In genomic region chr15:97742600-97742999, GRCm38 (mm10) we compare ENCODE assay signal across 15 mouse cellular contexts. TPM values are rescaled to one million over a fixed set of nuclear protein-coding genes. Genes with fewer than 3 reads are reported as not detected.
DNase-seq lines count a peak whose midpoint lies in the region; ATAC-seq and TF ChIP-seq lines count a peak whose summit lies in the region.
"Had no signal": no experiment of that assay in that cellular context is flagged by ENCODE, and none has a peak within 500 bp of the region (broad histone marks: within the 10 kb centered on the region; RNA-seq: fewer than 3 reads in every experiment).

No protein-coding gene starts in this region.

- TF ChIP-seq RAD21 in CH12.LX (IDR thresholded peaks at IDR 0.05; ENCODE audit: low read depth, low read length) = no peak

- H3K4me1 ChIP-seq in forebrain, embryonic 10.5 days = peaks cover 14% of the 10 kb centered on the region
- H3K4me1 ChIP-seq in forebrain, embryonic 11.5 days (replicated peaks; ENCODE audit: control insufficient read depth, insufficient read depth, low read length) = no peaks in the 10 kb centered on the region
- H3K4me1 ChIP-seq in heart, embryonic 15.5 days (replicated peaks) = peaks cover 43% of the 10 kb centered on the region
- peaks cover 29% of the 10 kb centered on the region for H3K4me1 ChIP-seq in midbrain, embryonic 10.5 days
- no peaks in the 10 kb centered on the region for H3K4me1 ChIP-seq in midbrain, postnatal 0 days (ENCODE audit: insufficient read depth, low read length)
- peaks cover 47 to 64% of the 10 kb centered on the region in 2 experiments for H3K4me1 ChIP-seq in CH12.LX (ENCODE audit: control insufficient read depth in 1 of 2, insufficient read depth in 2 of 2)
- H3K4me1 ChIP-seq in limb, embryonic 10.5 days = peaks cover 16% of the 10 kb centered on the region

- in situ Hi-C loops in CH12.LX (cut with MboI; ENCODE audit: low pct_ligation_motif_present, low pct_unique_long_range_greater_than_20kb, low sequenced_read_pairs) = no loop called here

- WGBS in forebrain, embryonic 10.5 days = 58% methylated on average over 4 of the region's 4 CpGs
- whole genome bisulfite sequencing in forebrain, embryonic 11.5 days = 57% methylated on average over 4 of the region's 4 CpGs
- 50% methylated on average over 4 of the region's 4 CpGs for WGBS in heart, embryonic 15.5 days
- 66% methylated on average over 4 of the region's 4 CpGs for WGBS in midbrain, embryonic 10.5 days
- WGBS in midbrain, postnatal 0 days = 34% methylated on average over 4 of the region's 4 CpGs
- 67% methylated on average over 4 of the region's 4 CpGs for WGBS in limb, embryonic 10.5 days

- H3K27me3 ChIP-seq in forebrain, embryonic 10.5 days (ENCODE audit: poor library complexity, severe bottlenecking) = no peaks in the 10 kb centered on the region
- H3K27me3 ChIP-seq in forebrain, embryonic 11.5 days (ENCODE audit: control insufficient read depth, insufficient read depth, low read length) = no peaks in the 10 kb centered on the region
- no peaks in the 10 kb centered on the region for H3K27me3 ChIP-seq in heart, embryonic 15.5 days
- no peaks in the 10 kb centered on the region for H3K27me3 ChIP-seq in midbrain, embryonic 10.5 days (ENCODE audit: low read depth, poor library complexity, severe bottlenecking)
- 0 out of 2 replicates have a peak, but pooled peaks cover 4% of the 10 kb centered on the region for H3K27me3 ChIP-seq in midbrain, postnatal 0 days (ENCODE audit: insufficient read depth, low read length)
- H3K27me3 ChIP-seq in CH12.LX (replicated peaks) = no peaks in the 10 kb centered on the region
- H3K27me3 ChIP-seq in limb, embryonic 10.5 days (ENCODE audit: low read depth, poor library complexity, severe bottlenecking) = no peaks in the 10 kb centered on the region
- H3K27me3 ChIP-seq: intestine, embryonic 15.5 days had no signal

- no peak overlapping the region for H3K9ac ChIP-seq in forebrain, embryonic 11.5 days (ENCODE audit: low read length)
- H3K9ac ChIP-seq in heart, embryonic 15.5 days = no peak overlapping the region
- H3K9ac ChIP-seq in midbrain, postnatal 0 days (replicated peaks; ENCODE audit: low read length, poor library complexity, severe bottlenecking) = no peak overlapping the region
- peak overlapping the region; percentile 57 for H3K9ac ChIP-seq in CH12.LX (ENCODE audit: insufficient read depth, low read depth)
- H3K9ac ChIP-seq: intestine, embryonic 15.5 days; lung, embryonic 14.5 days; midbrain, embryonic 12.5 days had no signal

- H3K27ac ChIP-seq in forebrain, embryonic 10.5 days = 0 out of 2 replicates have a peak overlapping the region, but pooled peaks have one; percentile 21
- H3K27ac ChIP-seq in forebrain, embryonic 11.5 days (ENCODE audit: low read depth, low read length) = no peak overlapping the region
- H3K27ac ChIP-seq in heart, embryonic 15.5 days = peak overlapping the region; percentile 54
- 0 out of 2 replicates have a peak overlapping the region, but pooled peaks have one; percentile 23 for H3K27ac ChIP-seq in midbrain, embryonic 10.5 days (replicated peaks)
- no peak overlapping the region for H3K27ac ChIP-seq in midbrain, postnatal 0 days (ENCODE audit: low read depth, low read length)
- H3K27ac ChIP-seq in CH12.LX (ENCODE audit: insufficient read depth, low read depth) = peak overlapping the region; percentile 99
- H3K27ac ChIP-seq in limb, embryonic 10.5 days = no peak overlapping the region
- H3K27ac ChIP-seq: intestine, embryonic 15.5 days; midbrain, embryonic 12.5 days had no signal

- no peak overlapping the region for H3K4me2 ChIP-seq in forebrain, embryonic 11.5 days (ENCODE audit: low read depth, low read length, severe bottlenecking)
- no peak overlapping the region for H3K4me2 ChIP-seq in heart, embryonic 15.5 days
- H3K4me2 ChIP-seq in midbrain, postnatal 0 days (ENCODE audit: low read depth, low read length, poor library complexity, severe bottlenecking) = no peak overlapping the region
- H3K4me2 ChIP-seq in CH12.LX (ENCODE audit: insufficient read depth, low read depth, poor library complexity, severe bottlenecking) = peak overlapping the region; percentile 84
- H3K4me2 ChIP-seq: intestine, embryonic 15.5 days; lung, embryonic 14.5 days; midbrain, embryonic 12.5 days had no signal

- TF ChIP-seq POLR2A in CH12.LX (IDR thresholded peaks at IDR 0.05; ENCODE audit: low read depth, low read length) = 0 out of 2 replicates have a peak, but pooled peaks have one; percentile 29

- no peak for TF ChIP-seq CTCF in midbrain, postnatal 0 days (IDR thresholded peaks at IDR 0.05)
- no peak for TF ChIP-seq CTCF in CH12.LX (conservative IDR thresholded peaks at IDR 0.05 in 1 of 2, IDR thresholded peaks at IDR 0.05 in 1 of 2; ENCODE audit: low read depth in 2 of 2, low read length in 2 of 2)

- peaks cover 12% of the 10 kb centered on the region for H3K79me2 ChIP-seq in CH12.LX (replicated peaks; ENCODE audit: control insufficient read depth, extremely low read depth, insufficient read depth, poor library complexity, severe bottlenecking)

- DNase-seq in forebrain, embryonic 10.5 days (ENCODE audit: extremely low spot score, low spot score) = no peak
- DNase-seq in forebrain, embryonic 11.5 days (ENCODE audit: low spot score) = no peak
- DNase-seq in heart, postnatal 25 days (ENCODE audit: low spot score) = no peak
- no peak for DNase-seq in midbrain, embryonic 10.5 days (ENCODE audit: low spot score)
- DNase-seq in midbrain, postnatal 0 days (ENCODE audit: low spot score) = no peak
- DNase-seq in CH12.LX (ENCODE audit: extremely low read depth) = no peak
- no peak for DNase-seq in limb, embryonic 10.5 days (ENCODE audit: low spot score)
- DNase-seq: cerebellum, postnatal 14 days; heart, postnatal 4 days; lung, embryonic 14.5 days; lung, postnatal 4 days had no signal

- intact Hi-C loops in heart, postnatal 25 days (cut with DNase I) = no loop called here

- no peaks in the 10 kb centered on the region for H3K36me3 ChIP-seq in forebrain, embryonic 10.5 days (replicated peaks)
- no peaks in the 10 kb centered on the region for H3K36me3 ChIP-seq in forebrain, embryonic 11.5 days (ENCODE audit: control insufficient read depth, insufficient read depth, low read length)
- H3K36me3 ChIP-seq in heart, embryonic 15.5 days = peaks cover 4% of the 10 kb centered on the region; the same call in 1 of the 2 replicates
- H3K36me3 ChIP-seq in midbrain, embryonic 10.5 days = no peaks in the 10 kb centered on the region
- peaks cover 12% of the 10 kb centered on the region for H3K36me3 ChIP-seq in midbrain, postnatal 0 days (ENCODE audit: insufficient read depth, low read length)
- peaks cover 1 to 20% of the 10 kb centered on the region in 2 experiments for H3K36me3 ChIP-seq in CH12.LX (replicated peaks in 1 of 2; ENCODE audit: control insufficient read depth in 1 of 2, insufficient read depth in 1 of 2, low read length in 1 of 2)
- H3K36me3 ChIP-seq in limb, embryonic 10.5 days = no peaks in the 10 kb centered on the region
- H3K36me3 ChIP-seq: intestine, embryonic 15.5 days; midbrain, embryonic 12.5 days had no signal

- H3K4me3 ChIP-seq in forebrain, embryonic 10.5 days = no peak overlapping the region
- no peak overlapping the region for H3K4me3 ChIP-seq in forebrain, embryonic 11.5 days (ENCODE audit: low read depth, low read length)
- H3K4me3 ChIP-seq in heart, embryonic 15.5 days = no peak overlapping the region
- H3K4me3 ChIP-seq in midbrain, embryonic 10.5 days = no peak overlapping the region
- H3K4me3 ChIP-seq in midbrain, postnatal 0 days (ENCODE audit: low read depth, low read length) = no peak overlapping the region
- H3K4me3 ChIP-seq in CH12.LX (replicated peaks in 1 of 3; ENCODE audit: low read depth in 2 of 3, low read length in 2 of 3, poor library complexity in 1 of 3) = peak overlapping the region in 1 of 3 experiments; percentile 17
- no peak overlapping the region for H3K4me3 ChIP-seq in limb, embryonic 10.5 days
- H3K4me3 ChIP-seq: intestine, embryonic 15.5 days; midbrain, embryonic 12.5 days had no signal

- ATAC-seq in forebrain, embryonic 11.5 days (replicated peaks; ENCODE audit: low FRiP score) = no peak
- ATAC-seq in heart, embryonic 15.5 days (replicated peaks; ENCODE audit: insufficient number of reproducible peaks, insufficient read depth, low FRiP score, low read depth) = no peak
- no peak for ATAC-seq in midbrain, postnatal 0 days (ENCODE audit: low FRiP score)
- ATAC-seq: forebrain, embryonic 14.5 days; intestine, embryonic 15.5 days had no signal

- dilution Hi-C loops in CH12.LX (cut with MboI; ENCODE audit: extremely low pct_ligation_motif_present, extremely low pct_unique_long_range_greater_than_20kb, low sequenced_read_pairs) = no loop called here

- no peak; the same call in 1 of the 2 replicates for TF ChIP-seq EP300 in CH12.LX (IDR thresholded peaks at IDR 0.05; ENCODE audit: low read length)

- no peaks in the 10 kb centered on the region for H3K9me3 ChIP-seq in forebrain, embryonic 10.5 days
- no peaks in the 10 kb centered on the region for H3K9me3 ChIP-seq in forebrain, embryonic 11.5 days (ENCODE audit: control insufficient read depth, low read length)
- no peaks in the 10 kb centered on the region for H3K9me3 ChIP-seq in heart, embryonic 15.5 days (replicated peaks)
- no peaks in the 10 kb centered on the region for H3K9me3 ChIP-seq in midbrain, embryonic 10.5 days (replicated peaks)
- no peaks in the 10 kb centered on the region for H3K9me3 ChIP-seq in midbrain, postnatal 0 days (ENCODE audit: low read length)
- peaks cover 7% of the 10 kb centered on the region for H3K9me3 ChIP-seq in CH12.LX (replicated peaks; ENCODE audit: low read length)
- H3K9me3 ChIP-seq in limb, embryonic 10.5 days (replicated peaks) = no peaks in the 10 kb centered on the region
- H3K9me3 ChIP-seq: intestine, embryonic 15.5 days; midbrain, embryonic 12.5 days had no signal

RNA-seq across cellular contexts. Expression of gene Endou, which starts 11.5 kb away (rescaled TPM):
- 0.11 and 0.12 TPM in 2 replicates for polyA plus RNA-seq in forebrain, embryonic 10.5 days (2016; fragmentation: Nextera tagmentation; extraction: Ambion mirVana)
- polyA plus RNA-seq in forebrain, embryonic 11.5 days (2014; fragmentation: Nextera tagmentation; extraction: Ambion mirVana) = 0.33 TPM in 1 of 2 replicates, not detected in the other
- polyA plus RNA-seq in heart, embryonic 15.5 days (2015; fragmentation: Nextera tagmentation; extraction: Ambion mirVana) = 0.86 and 3.5 TPM in 2 replicates
- 1 to 10 TPM; 1.4 to 1.8 TPM for total RNA-seq in heart, postnatal 25 days (2021)
- polyA plus RNA-seq in midbrain, embryonic 10.5 days (2016; fragmentation: Nextera tagmentation; extraction: Ambion mirVana) = 0.12 and 0.26 TPM in 2 replicates
- total RNA-seq in midbrain, postnatal 0 days (2014; rRNA removed) = 0.33 and 0.66 TPM in 2 replicates
- 0.20 TPM in 2 replicates for polyA plus RNA-seq in midbrain, postnatal 0 days (2015; fragmentation: Nextera tagmentation; extraction: Ambion mirVana)
- total RNA-seq in CH12.LX (2012; rRNA removed) = 38.9 and 49.5 TPM in 2 replicates
- 60.5 and 66.9 TPM in 2 replicates for total RNA-seq in CH12.LX (2014; rRNA removed)
- 64.0 and 69.8 TPM in 2 replicates for polyA plus RNA-seq in CH12.LX (2012; ENCODE audit: insufficient read length, low read depth)
- polyA plus RNA-seq in limb, embryonic 10.5 days (2016; fragmentation: Nextera tagmentation; extraction: Ambion mirVana) = 0.16 and 0.26 TPM in 2 replicates
- polyA plus RNA-seq: lung, embryonic 14.5 days had no signal

RNA-seq across cellular contexts. Expression of gene Rapgef3, which starts 25.2 kb away (rescaled TPM):
- polyA plus RNA-seq in forebrain, embryonic 10.5 days (2016; fragmentation: Nextera tagmentation; extraction: Ambion mirVana) = 5.4 and 6.3 TPM in 2 replicates
- polyA plus RNA-seq in forebrain, embryonic 11.5 days (2014; fragmentation: Nextera tagmentation; extraction: Ambion mirVana) = 4.8 and 5.5 TPM in 2 replicates
- polyA plus RNA-seq in heart, embryonic 15.5 days (2015; fragmentation: Nextera tagmentation; extraction: Ambion mirVana) = 20.0 and 24.0 TPM in 2 replicates
- total RNA-seq in heart, postnatal 25 days (2021) = 10 to 100 TPM; 20.7 to 26.5 TPM
- polyA plus RNA-seq in midbrain, embryonic 10.5 days (2016; fragmentation: Nextera tagmentation; extraction: Ambion mirVana) = 5.3 and 6.0 TPM in 2 replicates
- 34.9 and 39.7 TPM in 2 replicates for total RNA-seq in midbrain, postnatal 0 days (2014; rRNA removed)
- 15.8 and 16.5 TPM in 2 replicates for polyA plus RNA-seq in midbrain, postnatal 0 days (2015; fragmentation: Nextera tagmentation; extraction: Ambion mirVana)
- total RNA-seq in CH12.LX (2012; rRNA removed) (2.8 and 3.4 TPM in 2 replicates), CH12.LX (2014; rRNA removed) (2.2 and 3.2 TPM in 2 replicates)
- polyA plus RNA-seq in CH12.LX (2012; ENCODE audit: insufficient read length, low read depth) = 1.7 and 2.5 TPM in 2 replicates
- polyA plus RNA-seq in limb, embryonic 10.5 days (2016; fragmentation: Nextera tagmentation; extraction: Ambion mirVana) = 6.4 and 6.7 TPM in 2 replicates

RNA-seq across cellular contexts. Expression of gene Slc48a1, which starts 35.7 kb away (rescaled TPM):
- polyA plus RNA-seq in forebrain, embryonic 10.5 days (2016; fragmentation: Nextera tagmentation; extraction: Ambion mirVana) = 28.7 and 32.2 TPM in 2 replicates
- 32.1 and 32.9 TPM in 2 replicates for polyA plus RNA-seq in forebrain, embryonic 11.5 days (2014; fragmentation: Nextera tagmentation; extraction: Ambion mirVana)
- polyA plus RNA-seq in heart, embryonic 15.5 days (2015; fragmentation: Nextera tagmentation; extraction: Ambion mirVana) = 64.3 and 76.8 TPM in 2 replicates
- total RNA-seq in heart, postnatal 25 days (2021) = 10 to 100 TPM; 76.5 to 83.0 TPM
- polyA plus RNA-seq in midbrain, embryonic 10.5 days (2016; fragmentation: Nextera tagmentation; extraction: Ambion mirVana) = 30.5 and 36.3 TPM in 2 replicates
- total RNA-seq in midbrain, postnatal 0 days (2014; rRNA removed) = 61.5 and 78.8 TPM in 2 replicates
- polyA plus RNA-seq in midbrain, postnatal 0 days (2015; fragmentation: Nextera tagmentation; extraction: Ambion mirVana) = 152 and 173 TPM in 2 replicates
- total RNA-seq in CH12.LX (2012; rRNA removed) = 35.0 and 39.4 TPM in 2 replicates
- 23.2 and 25.4 TPM in 2 replicates for total RNA-seq in CH12.LX (2014; rRNA removed)
- 50.6 and 56.0 TPM in 2 replicates for polyA plus RNA-seq in CH12.LX (2012; ENCODE audit: insufficient read length, low read depth)
- 17.0 and 23.5 TPM in 2 replicates for polyA plus RNA-seq in limb, embryonic 10.5 days (2016; fragmentation: Nextera tagmentation; extraction: Ambion mirVana)

RNA-seq across cellular contexts. Expression of gene Rpap3, which starts 37.0 kb away (rescaled TPM):
- 40.7 and 41.9 TPM in 2 replicates for polyA plus RNA-seq in forebrain, embryonic 10.5 days (2016; fragmentation: Nextera tagmentation; extraction: Ambion mirVana)
- 47.8 and 48.5 TPM in 2 replicates for polyA plus RNA-seq in forebrain, embryonic 11.5 days (2014; fragmentation: Nextera tagmentation; extraction: Ambion mirVana)
- polyA plus RNA-seq in heart, embryonic 15.5 days (2015; fragmentation: Nextera tagmentation; extraction: Ambion mirVana) = 16.8 and 18.7 TPM in 2 replicates
- 10 to 100 TPM; 12.8 to 14.3 TPM for total RNA-seq in heart, postnatal 25 days (2021)
- polyA plus RNA-seq in midbrain, embryonic 10.5 days (2016; fragmentation: Nextera tagmentation; extraction: Ambion mirVana) = 40.4 and 41.7 TPM in 2 replicates
- total RNA-seq in midbrain, postnatal 0 days (2014; rRNA removed) = 21.8 and 35.2 TPM in 2 replicates
- polyA plus RNA-seq in midbrain, postnatal 0 days (2015; fragmentation: Nextera tagmentation; extraction: Ambion mirVana) = 44.4 and 46.2 TPM in 2 replicates
- total RNA-seq in CH12.LX (2012; rRNA removed) = 43.1 and 51.8 TPM in 2 replicates
- 73.7 and 88.8 TPM in 2 replicates for total RNA-seq in CH12.LX (2014; rRNA removed)
- polyA plus RNA-seq in CH12.LX (2012; ENCODE audit: insufficient read length, low read depth) = 69.1 and 83.7 TPM in 2 replicates
- 36.2 and 36.3 TPM in 2 replicates for polyA plus RNA-seq in limb, embryonic 10.5 days (2016; fragmentation: Nextera tagmentation; extraction: Ambion mirVana)

Comparison
In these comparisons a context has a peak if more than half of its experiments do, and no peak if none do; other contexts are left out.
1. H3K27ac ChIP-seq: peak in forebrain, embryonic 10.5 days (single experiment), heart, embryonic 15.5 days (single experiment), midbrain, embryonic 10.5 days (single experiment) and CH12.LX (single experiment); none in forebrain, embryonic 11.5 days (single experiment), midbrain, postnatal 0 days (single experiment) and limb, embryonic 10.5 days (single experiment).
2. RNA of gene Endou, which starts 11.5 kb away (polyA plus RNA-seq): 64.0 to 69.8 TPM in CH12.LX; 0.86 to 3.5 TPM in heart, embryonic 15.5 days, 0.16 to 0.26 TPM in limb, embryonic 10.5 days, 0.12 to 0.26 TPM in midbrain, embryonic 10.5 days, 0.20 TPM in midbrain, postnatal 0 days, 0.11 to 0.12 TPM in forebrain, embryonic 10.5 days and 0.33 TPM in forebrain, embryonic 11.5 days; every median in the first group is over 10 times any median in the second.